Mouse (Mus musculus) cortical plate, adult 2 months (tissue): ENCODE measurements around the gene Sf3b5.

Source experiments
- CTCF ChIP-seq: fragments of 200-500 bp; IDR thresholded peaks from 2 replicates; pipeline ENCODE4 v1.5.1; 2011; ENCODE audit warnings: mild to moderate bottlenecking, control low read depth, low read length; ENCODE audit not compliant: insufficient read depth; ENCODE audit errors: extremely low read depth
- POLR2A ChIP-seq: fragments of 200-500 bp; IDR thresholded peaks from 2 replicates; pipeline ENCODE4 v1.6.1; 2011; ENCODE audit warnings: mild to moderate bottlenecking, low read length, control low read depth; ENCODE audit not compliant: insufficient read depth; ENCODE audit errors: extremely low read depth

DNA sequence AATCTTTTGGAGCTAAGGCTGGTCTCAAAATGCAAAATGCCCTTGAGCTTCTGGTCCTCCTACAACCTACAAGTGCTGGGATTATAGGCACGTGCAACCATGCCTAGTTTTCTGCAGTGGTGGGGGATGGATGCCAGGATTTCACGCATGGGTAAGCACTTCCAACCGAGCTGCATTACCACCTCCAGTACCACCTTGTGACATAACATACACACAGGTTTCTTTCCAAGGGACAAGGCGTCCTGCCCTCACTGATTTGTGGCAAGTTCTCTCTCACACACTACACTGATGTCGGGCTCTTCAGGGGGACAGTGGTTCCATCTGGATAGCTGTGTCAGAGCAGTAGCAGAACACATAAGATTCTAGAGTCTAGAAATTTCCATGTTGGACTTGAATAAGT is 13.9 kb downstream of the Sf3b5 start:
- no peak for TF ChIP-seq CTCF
- TF ChIP-seq POLR2A = no peak
